Mouse (Mus musculus) spleen, adult 2 months (tissue): ENCODE results near the gene Galnt12. TPM values are rescaled to one million over a fixed set of nuclear protein-coding genes. Genes with fewer than 3 reads are reported as not detected.

ENCODE experiments used
- DNase-seq, 2 experiments: peaks; one replicate each; pipeline versions ENCODE4 v3.0.0 to v3.0.0-alpha.2; 2012 to 2021; ENCODE audit warnings: low spot score in 2 of 2, low read depth in 1 of 2
- H3K27ac ChIP-seq: fragments of 200-500 bp; 2 replicates; pipeline ENCODE4 v1.5.1; 2012; ENCODE audit warnings: low read length, inconsistent platforms; ENCODE audit not compliant: insufficient read depth
- H3K27me3 ChIP-seq: fragments of 200-500 bp; 2 replicates; pipeline ENCODE4 v1.6.1; 2012; ENCODE audit warnings: mild to moderate bottlenecking, moderate library complexity, low read length, inconsistent platforms; ENCODE audit not compliant: control insufficient read depth, insufficient read depth
- H3K36me3 ChIP-seq: fragments of 200-500 bp; 2 replicates; pipeline ENCODE4 v1.6.1; 2012; ENCODE audit warnings: mild to moderate bottlenecking, low read length, inconsistent platforms; ENCODE audit not compliant: control insufficient read depth, insufficient read depth
- H3K4me1 ChIP-seq: fragments of 200-500 bp; 2 replicates; pipeline ENCODE4 v1.6.1; 2011; ENCODE audit warnings: inconsistent platforms; ENCODE audit not compliant: control insufficient read depth, insufficient read depth, insufficient read length
- H3K4me3 ChIP-seq: fragments of 200-500 bp; 2 replicates; pipeline ENCODE4 v1.5.1; 2011; ENCODE audit warnings: mild to moderate bottlenecking, inconsistent platforms; ENCODE audit not compliant: insufficient read depth, insufficient read length; ENCODE audit errors: extremely low read depth
- CTCF ChIP-seq: fragments of 200-500 bp; IDR thresholded peaks from 2 replicates; pipeline ENCODE4 v1.5.1; 2011; ENCODE audit warnings: mild to moderate bottlenecking, inconsistent platforms; ENCODE audit not compliant: insufficient read depth, insufficient read length, insufficient replicate concordance; ENCODE audit errors: extremely low read depth
- POLR2A ChIP-seq: fragments of 200-500 bp; IDR thresholded peaks from 2 replicates; pipeline ENCODE4 v1.6.1; 2011; ENCODE audit warnings: low read depth, low read length, inconsistent platforms
- WGBS: fragments of 180-500 bp; shearing (Covaris S2); methylation state at CpG from one replicate; pipeline ENCODE4 v1.1.7; 2018; 5-methylcytosine and 5-hydroxymethylcytosine counted together
- polyA plus RNA-seq: library from polyadenylated mRNA; depleted of rRNA; stranded (reverse); fragments of >200 nt; gene quantifications from 2 replicates; pipeline ENCODE4 v1.2.3, GENCODE M21; 2012; rRNA removed

Galnt12 gene
- polyA plus RNA-seq, 1 experiment = 11.9 TPM

GRCm38 (mm10) chr4:47146561-47146960, 54.9 kb downstream of the Galnt12 start:
- 82% methylated on average over 4 of the region's 4 CpGs for WGBS
- Histone ChIP-seq H3K36me3 (no peaks in the 10 kb centered on the region), H3K4me3 (no peak overlapping the region), H3K27me3 (no peaks in the 10 kb centered on the region), H3K4me1 (no peaks in the 10 kb centered on the region), H3K27ac (no peak overlapping the region)
- no peak for TF ChIP-seq CTCF
- no peak for TF ChIP-seq POLR2A
- DNase-seq = no peak

GRCm38 (mm10) chr4:47149963-47150362, 58.3 kb downstream of the Galnt12 start:
- 52% methylated on average over 3 of the region's 3 CpGs for WGBS
- TF ChIP-seq CTCF = no peak
- TF ChIP-seq POLR2A = no peak
- Histone ChIP-seq H3K4me1 (no peaks in the 10 kb centered on the region), H3K36me3 (no peaks in the 10 kb centered on the region), H3K4me3 (no peak overlapping the region), H3K27me3 (no peaks in the 10 kb centered on the region), H3K27ac (no peak overlapping the region)
- DNase-seq = no peak

- WGBS = 91% methylated on average over 3 of the region's 3 CpGs
- no peaks in the 10 kb centered on the region for H3K4me1 ChIP-seq
- no peaks in the 10 kb centered on the region for H3K36me3 ChIP-seq
- no peak overlapping the region for H3K27ac ChIP-seq
- DNase-seq = no peak
- H3K27me3 ChIP-seq = no peaks in the 10 kb centered on the region
- TF ChIP-seq POLR2A (no peak), CTCF (no peak)
- H3K4me3 ChIP-seq = no peak overlapping the region
Measured at GRCm38 (mm10) chr4:47150806-47151205, 59.1 kb downstream of the Galnt12 start.

- no peak for TF ChIP-seq POLR2A
- TF ChIP-seq CTCF = no peak
- no peak for DNase-seq
- WGBS = 76% methylated on average over 8 of the region's 8 CpGs
Measured at GRCm38 (mm10) chr4:47151553-47152183, 60.0 kb downstream of the Galnt12 start.

GRCm38 (mm10) chr4:47161103-47161755, 69.5 kb downstream of the Galnt12 start:
- H3K4me3 ChIP-seq = no peak overlapping the region
- no peak overlapping the region for H3K27ac ChIP-seq
- no peaks in the 10 kb centered on the region for H3K4me1 ChIP-seq
- no peak for TF ChIP-seq CTCF
- no peak for TF ChIP-seq POLR2A
- H3K27me3 ChIP-seq = no peaks in the 10 kb centered on the region
- no peaks in the 10 kb centered on the region for H3K36me3 ChIP-seq
- 34% methylated on average over 4 of the region's 4 CpGs for WGBS
- no peak for DNase-seq

More at GRCm38 (mm10) chr4:47151553-47152183, 60.0 kb downstream of the Galnt12 start:
- Histone ChIP-seq H3K4me3 (no peak overlapping the region), H3K36me3 (no peaks in the 10 kb centered on the region), H3K4me1 (no peaks in the 10 kb centered on the region), H3K27me3 (no peaks in the 10 kb centered on the region), H3K27ac (no peak overlapping the region)

- Histone ChIP-seq H3K27ac (no peak overlapping the region), H3K36me3 (no peaks in the 10 kb centered on the region), H3K4me3 (no peak overlapping the region), H3K4me1 (no peaks in the 10 kb centered on the region), H3K27me3 (no peaks in the 10 kb centered on the region)
- 65% methylated on average over 12 of the region's 12 CpGs for WGBS
- no peak for DNase-seq
- TF ChIP-seq CTCF = no peak
- no peak for TF ChIP-seq POLR2A
Measured at GRCm38 (mm10) chr4:47161756-47162587, 70.3 kb downstream of the Galnt12 start.

GRCm38 (mm10) chr4:47172314-47172713, 80.6 kb downstream of the Galnt12 start:
- H3K4me1 ChIP-seq = no peaks in the 10 kb centered on the region; the same call in 1 of the 2 replicates
- no peak for TF ChIP-seq CTCF
- no peak for TF ChIP-seq POLR2A
- H3K4me3 ChIP-seq = no peak overlapping the region
- WGBS = 79% methylated on average over 1 of the region's 1 CpGs
- H3K27me3 ChIP-seq = no peaks in the 10 kb centered on the region
- no peak for DNase-seq
- no peaks in the 10 kb centered on the region for H3K36me3 ChIP-seq
- no peak overlapping the region for H3K27ac ChIP-seq

Other genes starting within 250 kb of the Galnt12 start
- gene Gabbr2, start 100.0 kb upstream of the Galnt12 start, polyA plus RNA-seq = 0.01 TPM in 1 of 2 replicates, not detected in the other
- gene Anks6, start 34.5 kb upstream of the Galnt12 start, polyA plus RNA-seq = 1.5 and 1.6 TPM in 2 replicates
- gene Col15a1, start 116.3 kb downstream of the Galnt12 start, polyA plus RNA-seq = 2.5 and 3.5 TPM in 2 replicates